Mouse (Mus musculus) heart, postnatal 10 days (tissue): ENCODE results near the gene Artn. TPM values are rescaled to one million over a fixed set of nuclear protein-coding genes. Genes with fewer than 3 reads are reported as not detected.
A peak's percentile ranks its signal among the peaks of the same experiment; 100 is the strongest.

ENCODE experiments used
- DNase-seq, 2 experiments: peaks; one replicate each; pipeline ENCODE4 v3.0.0; 2021
- intact Hi-C: fragments of 180-260 bp; cut with DNase I; formaldehyde crosslinking; loops from one replicate; pipeline ENCODE4 v1.15.1; 2025
- total RNA-seq, 2 experiments: library from RNA; stranded (reverse); gene quantifications; 2 replicates each; pipeline ENCODE4 v1.2.3; 2021

Gene Artn
- total RNA-seq, 2 experiments from 2014 or later = 0.22 to 0.43 TPM

DNA sequence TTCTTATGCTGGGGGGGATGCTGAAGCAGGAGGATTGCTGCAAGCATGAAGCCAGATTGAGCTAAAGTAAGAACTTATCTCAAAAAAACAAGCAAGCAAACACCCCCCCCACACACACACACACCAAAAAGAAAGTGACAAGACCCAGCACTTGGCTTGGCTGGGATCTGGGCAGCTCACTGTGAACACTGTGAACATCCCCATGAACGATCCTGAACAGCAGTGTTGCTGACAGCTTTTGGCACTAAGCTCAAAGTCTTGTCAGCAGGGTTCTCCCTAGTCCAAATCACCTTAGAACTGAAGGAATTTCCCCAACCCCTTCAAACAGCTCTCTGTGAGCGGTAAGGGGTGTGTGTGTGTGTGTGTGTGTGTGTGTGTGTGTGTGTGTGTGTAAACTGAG lies 6.1 kb downstream of the Artn start:
- intact Hi-C loops = no loop called here
- no peak for DNase-seq

DNA sequence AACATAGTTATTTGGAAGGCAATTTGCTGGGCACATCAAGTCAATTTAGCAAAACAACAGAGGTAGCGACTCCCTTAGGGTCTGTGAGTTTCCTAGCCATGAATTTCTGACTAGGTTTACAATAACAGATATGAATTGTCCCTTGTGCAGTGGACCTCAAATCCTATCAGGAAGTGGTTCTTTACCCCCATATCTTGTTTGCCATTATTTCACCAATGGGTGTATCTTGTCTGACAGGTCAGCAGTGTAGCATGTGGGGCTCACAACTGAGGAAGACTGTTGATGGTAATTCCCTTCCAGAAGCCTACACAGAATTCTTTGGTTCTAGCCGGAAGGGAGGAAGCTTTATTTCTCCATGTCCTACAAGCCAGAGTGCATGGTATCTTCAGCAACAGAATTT lies 8.2 kb downstream of the Artn start:
- intact Hi-C loops = no loop called here
- no peak for DNase-seq

DNA sequence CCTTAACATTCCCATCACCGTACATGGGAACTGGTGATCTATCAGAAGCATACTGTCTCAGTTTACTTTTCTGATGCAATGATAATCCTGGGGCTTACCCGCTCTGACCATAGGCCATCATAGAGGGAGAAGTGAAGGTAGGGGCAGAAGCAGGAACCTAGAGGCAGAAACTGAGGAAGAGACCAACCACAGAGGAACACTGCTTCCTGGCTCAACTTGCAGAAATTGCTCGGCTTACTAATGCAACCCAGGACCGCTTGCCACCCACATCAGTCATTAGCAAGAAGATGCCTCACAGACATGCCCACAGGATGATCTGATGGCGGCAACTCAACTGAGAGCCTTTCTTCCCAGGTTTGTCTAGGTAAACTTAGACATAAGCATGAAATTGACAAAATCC lies 10.8 kb downstream of the Artn start:
- no peak for DNase-seq
- intact Hi-C loops = loop anchor here (2.0 kb wide), 1 partner anchor 84 kb away; the partner anchor contains the start of gene Slc6a9

DNA sequence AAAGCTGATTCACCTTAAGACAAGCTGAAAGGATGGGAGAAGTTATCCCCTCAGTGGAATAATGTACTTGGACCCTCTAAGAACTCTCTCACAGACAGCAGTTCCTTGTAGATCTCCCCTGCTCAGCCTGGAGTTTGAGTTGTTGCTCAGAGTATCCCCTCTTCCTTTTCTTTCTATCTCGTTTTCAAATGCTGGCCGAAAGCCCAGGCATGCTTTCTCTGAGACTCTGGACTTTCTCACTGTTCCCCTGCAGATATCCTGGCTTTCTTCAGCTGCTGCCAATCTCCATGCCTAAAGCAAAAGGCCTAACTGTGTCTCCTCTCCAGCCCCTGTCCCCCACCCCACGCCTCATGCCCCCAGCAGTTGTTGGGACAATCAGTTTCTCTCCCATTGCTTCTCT lies 11.3 kb downstream of the Artn start:
- intact Hi-C loops = loop anchor here (2.0 kb wide), 1 partner anchor 83 kb away; the partner anchor contains the start of gene Slc6a9
- DNase-seq = peak; percentile 48 to 55

- DNase-seq = no peak
- intact Hi-C loops = loop anchor here (2.0 kb wide), 1 partner anchor 83 kb away; the partner anchor contains the start of gene Slc6a9
These were observed 11.7 kb downstream of the Artn start for GRCm38 (mm10) chr4:117917847-117918246.

GRCm38 (mm10) chr4:117917402-117917801 lies 12.2 kb downstream of the Artn start:
- intact Hi-C loops = no loop called here
- DNase-seq = no peak

- intact Hi-C loops = no loop called here
- no peak for DNase-seq
These were observed 13.2 kb downstream of the Artn start for GRCm38 (mm10) chr4:117916386-117916785.

GRCm38 (mm10) chr4:117915489-117916105 lies 14.0 kb downstream of the Artn start:
- intact Hi-C loops = loop anchor here (2.0 kb wide), 1 partner anchor 25 kb away; no protein-coding TSS in a partner anchor
- DNase-seq = no peak

DNA sequence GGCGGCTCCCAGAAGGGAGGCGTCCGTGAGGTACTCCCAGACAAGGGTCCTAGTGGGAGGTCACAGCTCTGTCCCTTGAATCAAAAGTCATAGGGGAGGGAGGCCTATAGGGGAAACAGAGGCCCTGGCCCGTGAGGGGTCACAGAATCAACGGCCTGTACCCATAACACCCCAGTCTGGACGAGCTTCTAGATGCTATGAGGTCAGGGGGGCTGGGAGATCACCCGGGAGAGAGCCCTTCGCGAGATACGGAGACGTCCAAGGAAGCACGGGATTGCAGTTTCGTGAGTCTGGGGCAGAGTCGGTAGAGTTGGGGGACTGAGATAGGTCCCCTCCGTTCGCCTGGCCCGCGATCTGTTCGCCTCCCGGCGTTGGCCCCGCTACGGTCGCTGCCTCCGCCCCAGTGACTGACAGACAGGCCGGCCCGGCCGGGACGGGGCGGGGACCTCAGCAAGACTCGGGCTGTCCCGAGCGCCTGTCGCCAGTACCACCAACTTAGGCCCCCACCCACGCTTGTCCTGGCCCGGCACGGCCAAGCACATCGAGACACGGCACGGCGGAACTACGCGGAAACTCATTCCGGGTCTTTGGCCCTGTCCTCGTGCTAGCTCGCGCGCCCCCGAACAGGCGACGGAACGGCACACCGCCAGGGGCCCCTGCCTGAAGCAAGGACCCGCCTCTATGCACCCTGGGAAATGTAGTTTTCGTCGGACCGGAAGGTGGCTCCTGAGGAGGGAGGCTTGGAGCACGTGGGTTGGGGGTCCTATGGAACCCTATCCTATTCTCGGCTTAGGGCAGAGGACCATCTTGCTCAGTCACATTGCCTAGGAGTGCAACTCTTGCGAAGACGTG lies 14.7 kb downstream of the Artn start, which contains the start of gene Ipo13:
TSS of gene Ipo13 (minus strand) at position 409 of the 852 bp plus-strand sequence.
- intact Hi-C loops = loop anchor here (2.0 kb wide), 1 partner anchor 24 kb away; no protein-coding TSS in a partner anchor
- peak; percentile 96 to 97 for DNase-seq

DNA sequence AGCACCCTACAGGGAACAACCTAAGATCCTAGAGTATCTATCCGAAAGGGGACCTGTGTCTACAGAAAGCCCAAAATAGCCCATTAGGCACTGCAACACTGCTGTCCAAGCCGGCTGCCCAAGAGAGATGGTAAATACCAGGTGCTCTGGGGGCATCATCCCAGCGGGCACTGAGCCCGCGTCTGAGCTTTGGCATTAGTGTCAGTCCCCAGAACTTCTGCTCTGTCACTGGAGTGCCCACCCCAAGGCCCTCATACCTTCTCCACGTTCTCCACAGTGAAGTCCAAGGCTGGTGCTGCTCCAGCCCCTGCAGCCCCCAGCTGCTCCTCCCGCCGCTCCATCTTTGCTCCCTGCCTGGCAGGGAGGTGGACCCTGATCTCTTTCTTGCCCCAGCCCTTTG lies 15.5 kb downstream of the Artn start:
- intact Hi-C loops = loop anchor here (2.0 kb wide), 1 partner anchor 23 kb away; no protein-coding TSS in a partner anchor
- DNase-seq = peak in 1 of 2 experiments; percentile 37

DNA sequence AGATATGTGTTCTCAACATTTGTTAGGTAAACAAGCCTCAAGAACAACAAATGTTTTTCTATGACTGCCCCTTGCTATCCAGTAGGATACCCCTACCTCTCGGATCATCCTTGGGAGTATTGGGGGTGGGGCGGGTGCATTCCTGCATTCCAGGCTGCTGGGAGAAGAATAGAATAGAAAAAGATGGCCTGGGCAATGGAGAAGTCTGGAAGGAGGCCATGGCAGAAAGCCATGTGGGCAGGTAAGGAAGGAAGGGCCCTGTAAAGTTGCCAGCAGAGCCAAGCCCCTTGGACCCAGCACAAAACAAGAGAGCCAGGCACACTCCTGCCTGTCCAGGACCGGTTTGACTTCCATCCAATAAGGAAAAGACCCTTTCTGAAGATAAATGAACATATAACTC lies 16.1 kb downstream of the Artn start:
- intact Hi-C loops = no loop called here
- peak; percentile 36 to 41 for DNase-seq

GRCm38 (mm10) chr4:117912685-117913273 lies 16.8 kb downstream of the Artn start:
- DNase-seq = no peak
- intact Hi-C loops = no loop called here

DNA sequence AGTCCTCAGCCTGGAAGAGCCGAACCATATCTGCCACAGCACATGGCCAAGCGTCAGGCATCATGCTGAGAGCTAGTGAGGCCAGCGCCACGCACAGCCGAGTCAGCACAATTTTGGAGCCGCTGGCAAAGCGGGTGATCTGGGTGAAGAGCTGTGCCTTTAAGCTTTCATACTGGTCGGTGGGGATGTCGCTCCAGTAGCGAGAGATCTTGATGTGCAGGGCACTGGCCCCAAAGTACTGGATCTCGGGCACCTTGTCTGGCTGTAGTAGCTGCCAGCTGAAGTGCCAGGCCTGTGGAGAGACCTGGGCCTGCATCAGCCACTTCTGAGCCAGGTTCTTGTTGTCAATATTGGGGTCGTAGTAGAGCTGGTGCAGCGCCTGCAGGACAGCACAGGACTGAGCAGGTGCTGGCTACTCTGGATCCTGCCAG lies 17.4 kb downstream of the Artn start:
- intact Hi-C loops = no loop called here
- no peak for DNase-seq

DNA sequence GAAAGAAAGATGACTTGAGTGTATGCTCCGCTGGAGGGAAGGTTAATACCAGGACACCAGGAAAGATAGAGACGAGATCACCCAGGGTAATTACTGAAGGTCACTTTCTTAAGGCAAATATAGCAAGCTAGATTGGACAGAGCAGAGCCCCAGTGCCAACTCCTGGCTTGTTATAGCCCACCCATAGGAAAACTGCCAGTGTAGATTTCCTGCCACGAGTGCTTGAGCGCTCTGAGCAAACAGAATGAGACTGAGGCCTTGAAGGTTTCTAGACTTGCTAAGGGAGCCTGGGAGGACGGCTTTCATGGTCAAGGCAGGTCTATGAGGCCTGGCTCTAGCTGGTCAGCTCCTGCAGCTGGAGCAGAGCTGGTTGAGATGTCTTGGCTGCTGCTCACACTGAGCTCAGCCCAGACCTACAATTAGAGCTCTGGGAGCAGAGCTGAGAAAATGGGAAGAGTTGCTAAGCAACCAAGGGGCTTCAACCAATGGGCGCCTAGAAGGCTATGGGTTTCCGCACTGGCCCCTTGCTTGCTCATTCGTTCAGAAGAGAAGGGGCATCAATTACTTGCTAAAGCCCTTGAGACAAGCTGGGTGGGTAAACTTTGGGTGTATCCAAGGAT lies 20.6 kb downstream of the Artn start:
- no peak for DNase-seq
- intact Hi-C loops = no loop called here

DNA sequence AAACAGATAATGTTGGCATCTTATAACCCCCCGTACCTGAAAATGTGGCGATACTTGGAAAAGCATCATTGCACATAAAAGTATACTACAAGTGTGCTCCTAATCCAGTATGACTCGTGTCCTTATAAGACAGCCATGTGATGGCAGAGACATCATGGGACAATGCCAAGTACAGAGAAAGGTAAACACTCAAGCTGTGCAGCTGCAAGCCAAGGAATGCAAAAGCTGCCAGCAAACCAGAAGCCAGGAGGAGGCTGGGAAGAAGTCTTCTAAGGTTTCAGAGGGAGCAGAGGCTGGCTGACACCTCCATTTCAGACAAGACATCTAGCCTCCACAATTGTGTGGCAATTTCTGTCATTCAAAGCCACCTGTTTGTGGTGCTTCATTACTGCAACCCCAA lies 23.4 kb downstream of the Artn start:
- intact Hi-C loops = no loop called here
- no peak for DNase-seq

- intact Hi-C loops = no loop called here
- DNase-seq = no peak
These were observed 24.8 kb downstream of the Artn start for GRCm38 (mm10) chr4:117904761-117905160.

- intact Hi-C loops = no loop called here
These were observed 25.5 kb downstream of the Artn start for GRCm38 (mm10) chr4:117904094-117904493.

GRCm38 (mm10) chr4:117898111-117898510 lies 31.5 kb downstream of the Artn start:
- intact Hi-C loops = no loop called here
- DNase-seq = no peak

More at GRCm38 (mm10) chr4:117904094-117904493, 25.5 kb downstream of the Artn start:
- no peak for DNase-seq

GRCm38 (mm10) chr4:117896031-117896430 lies 33.5 kb downstream of the Artn start:
- intact Hi-C loops = no loop called here

GRCm38 (mm10) chr4:117895339-117895738 lies 34.2 kb downstream of the Artn start:
- intact Hi-C loops = no loop called here
- DNase-seq = no peak

More at GRCm38 (mm10) chr4:117896031-117896430, 33.5 kb downstream of the Artn start:
- DNase-seq = no peak

- intact Hi-C loops = no loop called here
- no peak for DNase-seq
These were observed 35.0 kb downstream of the Artn start for GRCm38 (mm10) chr4:117894601-117895000.
